ENCODE assay signal across 21 mouse cellular contexts in genomic region chr9:121416872-121417637, GRCm38 (mm10).
A peak's percentile ranks its signal among the peaks of the same experiment; 100 is the strongest.
DNase-seq lines count a peak whose midpoint lies in the region; ATAC-seq and TF ChIP-seq lines count a peak whose summit lies in the region.
"Had no signal": no experiment of that assay in that cellular context is flagged by ENCODE, and none has a peak within 500 bp of the region (broad histone marks: within the 10 kb centered on the region; RNA-seq: fewer than 3 reads in every experiment).

No protein-coding gene starts in this region.

- no peaks in the 10 kb centered on the region for H3K9me3 ChIP-seq in heart, postnatal 0 days (replicated peaks; ENCODE audit: control insufficient read depth, low read length)
- H3K9me3 ChIP-seq in lung, embryonic 15.5 days = no peaks in the 10 kb centered on the region
- no peaks in the 10 kb centered on the region for H3K9me3 ChIP-seq in intestine, postnatal 0 days (ENCODE audit: control insufficient read depth)
- H3K9me3 ChIP-seq: embryonic facial prominence, embryonic 13.5 days; forebrain, embryonic 15.5 days; heart, embryonic 12.5 days; liver, embryonic 13.5 days; midbrain, embryonic 13.5 days; neural tube, embryonic 12.5 days had no signal

- H3K27ac ChIP-seq in heart, postnatal 0 days (ENCODE audit: low read depth) = no peak overlapping the region
- H3K27ac ChIP-seq in lung, embryonic 15.5 days = peak overlapping the region; percentile 30; the same call in 1 of the 2 replicates
- no peak overlapping the region for H3K27ac ChIP-seq in intestine, postnatal 0 days (ENCODE audit: low read depth, low read length)
- H3K27ac ChIP-seq: embryonic facial prominence, embryonic 13.5 days; forebrain, embryonic 15.5 days; hindbrain, embryonic 14.5 days; kidney, postnatal 0 days; liver, embryonic 13.5 days; midbrain, embryonic 13.5 days; neural tube, embryonic 12.5 days had no signal

- H3K27me3 ChIP-seq in heart, postnatal 0 days (ENCODE audit: control insufficient read depth, insufficient read depth, low read length) = no peaks in the 10 kb centered on the region
- no peaks in the 10 kb centered on the region for H3K27me3 ChIP-seq in lung, embryonic 15.5 days
- no peaks in the 10 kb centered on the region for H3K27me3 ChIP-seq in intestine, postnatal 0 days (replicated peaks; ENCODE audit: control insufficient read depth, insufficient read depth, low read length)
- H3K27me3 ChIP-seq: embryonic facial prominence, embryonic 13.5 days; forebrain, embryonic 15.5 days; heart, embryonic 12.5 days; liver, embryonic 13.5 days; midbrain, embryonic 13.5 days; neural tube, embryonic 12.5 days had no signal

- TF ChIP-seq CTCF in heart, postnatal 0 days (IDR thresholded peaks at IDR 0.05; ENCODE audit: low read depth) = peak; percentile 1; the same call in 1 of the 2 replicates
- TF ChIP-seq CTCF in intestine, postnatal 0 days (IDR thresholded peaks at IDR 0.05; ENCODE audit: low read depth) = no peak

- H3K4me1 ChIP-seq in heart, postnatal 0 days (ENCODE audit: control insufficient read depth, insufficient read depth) = peaks cover 8% of the 10 kb centered on the region
- H3K4me1 ChIP-seq in lung, embryonic 15.5 days = peaks cover 27% of the 10 kb centered on the region
- H3K4me1 ChIP-seq in intestine, postnatal 0 days (replicated peaks; ENCODE audit: control insufficient read depth, insufficient read depth, low read length) = peaks cover 17% of the 10 kb centered on the region
- H3K4me1 ChIP-seq: forebrain, embryonic 15.5 days; neural tube, embryonic 12.5 days had no signal

- no peak for DNase-seq in heart, postnatal 0 days (ENCODE audit: low spot score)
- no peak for DNase-seq in heart, postnatal 4 days
- DNase-seq in lung, postnatal 36 days = no peak
- peak; percentile 55 for DNase-seq in testis, postnatal 10 days (ENCODE audit: low spot score)
- no peak for DNase-seq in thymus, postnatal 25 days
- DNase-seq: adrenal gland, adult 8-10 months; cerebellum, adult 11-12 months; cerebellum, postnatal 14 days; gastrocnemius, postnatal 10 days; kidney, adult 11 months; liver, embryonic 13.5 days; thymus, adult 2 months had no signal

- TF ChIP-seq EP300 in heart, postnatal 0 days (IDR thresholded peaks at IDR 0.05; ENCODE audit: low read depth) = no peak

- H3K4me2 ChIP-seq in heart, postnatal 0 days (ENCODE audit: low read depth, low read length) = no peak overlapping the region
- H3K4me2 ChIP-seq in lung, embryonic 15.5 days = peak overlapping the region; percentile 10; the same call in 1 of the 2 replicates
- H3K4me2 ChIP-seq in intestine, postnatal 0 days (replicated peaks; ENCODE audit: low read depth) = peak overlapping the region; percentile 44
- H3K4me2 ChIP-seq: embryonic facial prominence, embryonic 13.5 days; forebrain, embryonic 15.5 days; heart, embryonic 12.5 days; hindbrain, embryonic 14.5 days; liver, embryonic 13.5 days; midbrain, embryonic 13.5 days; neural tube, embryonic 12.5 days had no signal

- WGBS in heart, postnatal 0 days = 51% methylated on average over 7 of the region's 7 CpGs
- WGBS in lung, embryonic 15.5 days = 59% methylated on average over 7 of the region's 7 CpGs
- 53% methylated on average over 7 of the region's 7 CpGs for whole genome bisulfite sequencing in intestine, postnatal 0 days

- H3K36me3 ChIP-seq in heart, postnatal 0 days (replicated peaks; ENCODE audit: control insufficient read depth, insufficient read depth, low read length) = peaks cover 7% of the 10 kb centered on the region; the same call in 1 of the 2 replicates
- H3K36me3 ChIP-seq in lung, embryonic 15.5 days = no peaks in the 10 kb centered on the region
- H3K36me3 ChIP-seq in intestine, postnatal 0 days (ENCODE audit: control insufficient read depth, insufficient read depth) = no peaks in the 10 kb centered on the region

- no peak overlapping the region for H3K4me3 ChIP-seq in heart, postnatal 0 days (ENCODE audit: low read depth, low read length)
- H3K4me3 ChIP-seq in lung, embryonic 15.5 days = no peak overlapping the region
- H3K4me3 ChIP-seq in intestine, postnatal 0 days (ENCODE audit: low read depth, low read length) = no peak overlapping the region
- H3K4me3 ChIP-seq: embryonic facial prominence, embryonic 13.5 days; forebrain, embryonic 15.5 days; heart, embryonic 12.5 days; liver, embryonic 13.5 days; midbrain, embryonic 13.5 days; neural tube, embryonic 12.5 days had no signal

- H3K9ac ChIP-seq in heart, postnatal 0 days (replicated peaks; ENCODE audit: low read depth, low read length) = no peak overlapping the region
- H3K9ac ChIP-seq in lung, embryonic 15.5 days = no peak overlapping the region
- H3K9ac ChIP-seq in intestine, postnatal 0 days (ENCODE audit: low read depth, low read length) = 0 out of 2 replicates have a peak overlapping the region, but pooled peaks have one; percentile 4
- H3K9ac ChIP-seq: embryonic facial prominence, embryonic 13.5 days; forebrain, embryonic 15.5 days; heart, embryonic 12.5 days; hindbrain, embryonic 14.5 days; liver, embryonic 13.5 days; midbrain, embryonic 13.5 days; neural tube, embryonic 12.5 days had no signal

- no peak for ATAC-seq in heart, postnatal 0 days (ENCODE audit: insufficient read depth, low read depth)
- no peak for ATAC-seq in lung, embryonic 15.5 days (ENCODE audit: borderline replicate concordance, extremely low read depth, low FRiP score, low TSS enrichment)
- no peak for ATAC-seq in intestine, postnatal 0 days
- ATAC-seq: forebrain, embryonic 15.5 days; midbrain, embryonic 13.5 days had no signal
